Mouse (Mus musculus) lung, postnatal 10 days (tissue): ENCODE data around the gene Zfp287.
A peak's percentile ranks its signal among the peaks of the same experiment; 100 is the strongest.
"Not testable (repeated sequence)": the region's sequence is repeated elsewhere in the genome, so short reads cannot be mapped to it uniquely, and the experiment has no call there.

ENCODE experiments used
- DNase-seq: peaks from one replicate; pipeline ENCODE4 v3.0.0; 2021

Zfp287 gene

DNA sequence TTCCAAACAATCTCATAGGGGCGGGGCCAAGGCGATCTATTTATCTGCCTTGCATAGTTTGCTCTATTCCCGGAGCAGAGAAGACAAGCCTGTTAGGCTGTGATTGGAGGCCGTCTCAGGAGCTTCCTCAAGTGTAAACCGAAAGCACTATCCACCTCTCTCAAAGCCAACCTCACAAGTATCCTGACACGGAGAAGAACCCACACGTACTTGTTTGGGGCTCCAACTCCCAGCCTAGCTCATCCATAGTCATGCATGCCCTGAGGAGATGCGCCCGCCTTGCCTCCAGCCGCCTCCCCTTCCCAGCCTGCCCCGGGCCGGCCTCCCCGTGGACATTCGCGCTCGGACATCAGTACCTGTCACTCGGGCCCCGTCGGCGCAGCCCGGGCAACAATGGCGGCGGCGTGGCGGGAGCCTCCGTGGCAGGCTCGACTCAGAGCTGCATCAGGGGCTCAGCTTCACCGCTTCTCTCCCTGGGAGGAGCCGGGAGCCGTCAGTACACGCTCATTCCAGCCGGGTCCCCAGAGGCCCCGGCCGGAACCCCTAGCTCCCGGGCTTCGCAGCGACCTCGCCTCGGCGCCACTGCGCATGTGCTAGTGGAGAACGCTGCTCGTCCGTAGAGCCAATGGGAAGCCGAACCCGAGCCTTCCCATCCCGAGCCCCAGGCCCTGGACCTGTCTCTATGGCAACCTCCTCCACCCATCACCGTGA is at the start of gene Zfp287:
Zfp287 (minus strand) TSS at position 595 of the 711 bp plus-strand sequence.
- peak; percentile 92 for DNase-seq

- DNase-seq = no peak
These were observed 44.8 kb upstream of the Zfp287 start for GRCm38 (mm10) chr11:62776510-62776909.

DNA sequence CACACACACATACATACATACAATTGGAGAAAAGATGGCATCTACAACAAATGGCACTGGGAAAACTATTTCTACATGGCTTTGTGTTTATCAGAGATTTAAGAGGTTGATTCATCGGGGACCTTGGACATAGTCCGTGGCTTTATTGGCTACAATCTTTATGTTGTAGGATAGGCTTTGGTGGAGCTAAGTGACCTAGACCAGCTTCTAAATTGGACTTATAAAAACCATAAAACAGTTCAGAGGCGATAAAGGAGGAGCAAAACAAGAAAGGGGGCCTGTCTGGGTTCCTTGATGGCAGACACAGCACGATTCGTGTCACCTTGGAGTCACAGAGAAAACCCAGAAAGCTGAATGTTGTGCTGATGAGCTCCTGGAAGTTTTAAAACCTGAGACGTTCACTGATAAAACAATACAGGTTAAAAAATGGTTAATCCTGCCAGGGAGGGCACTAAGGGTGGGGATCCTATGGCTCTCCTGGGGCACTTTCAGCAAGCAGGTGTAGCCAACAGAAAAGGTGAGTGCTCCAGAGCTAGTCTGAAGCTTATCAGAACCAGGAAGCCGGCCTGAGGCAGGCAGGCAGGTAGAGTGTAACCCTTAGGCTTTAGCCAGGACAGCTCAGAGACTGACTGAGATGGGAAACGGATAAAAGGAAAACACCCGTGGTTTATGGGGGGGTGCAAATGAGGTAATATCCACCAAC is 29.2 kb upstream of the Zfp287 start:
- DNase-seq = no peak

GRCm38 (mm10) chr11:62758491-62758890 is 26.8 kb upstream of the Zfp287 start:
- DNase-seq = no peak

DNA sequence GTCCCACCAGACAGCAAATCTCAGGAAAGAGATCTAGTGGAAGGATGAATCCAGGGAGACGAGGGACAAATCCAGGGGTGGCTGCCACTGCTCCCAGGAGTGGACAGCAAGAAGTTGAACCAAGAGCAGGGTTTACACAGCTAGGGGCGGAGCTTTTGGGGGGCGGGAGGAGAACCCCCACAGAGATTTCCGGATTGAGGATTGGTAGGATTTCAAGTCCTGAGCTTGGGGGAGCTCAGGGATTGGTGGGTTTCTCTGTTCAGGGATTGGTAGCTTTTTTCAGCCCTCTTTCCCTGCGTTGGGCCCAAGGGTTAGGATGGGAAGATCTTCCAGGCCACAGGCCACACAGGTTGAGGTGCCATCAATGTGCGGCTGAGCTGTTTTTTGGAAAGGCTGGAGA is 26.2 kb upstream of the Zfp287 start:
- no peak for DNase-seq

DNA sequence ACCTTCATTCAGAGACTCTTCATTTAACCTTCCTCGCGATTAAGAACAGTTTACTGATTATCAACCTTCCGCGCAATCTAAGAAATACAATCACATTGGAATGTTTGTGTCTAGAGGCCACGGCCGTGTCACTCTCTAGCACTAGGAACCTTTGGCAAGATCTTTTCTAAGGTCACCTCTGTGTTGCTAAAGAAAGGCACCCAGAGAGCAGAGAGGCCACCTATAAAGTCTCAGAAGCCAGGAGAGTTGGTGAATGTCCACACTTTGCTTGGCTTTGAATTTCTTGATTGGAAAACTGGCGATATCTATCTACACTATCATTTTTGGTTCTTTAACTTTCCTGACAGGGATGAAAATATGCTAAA is 25.4 kb upstream of the Zfp287 start:
- no peak for DNase-seq

DNA sequence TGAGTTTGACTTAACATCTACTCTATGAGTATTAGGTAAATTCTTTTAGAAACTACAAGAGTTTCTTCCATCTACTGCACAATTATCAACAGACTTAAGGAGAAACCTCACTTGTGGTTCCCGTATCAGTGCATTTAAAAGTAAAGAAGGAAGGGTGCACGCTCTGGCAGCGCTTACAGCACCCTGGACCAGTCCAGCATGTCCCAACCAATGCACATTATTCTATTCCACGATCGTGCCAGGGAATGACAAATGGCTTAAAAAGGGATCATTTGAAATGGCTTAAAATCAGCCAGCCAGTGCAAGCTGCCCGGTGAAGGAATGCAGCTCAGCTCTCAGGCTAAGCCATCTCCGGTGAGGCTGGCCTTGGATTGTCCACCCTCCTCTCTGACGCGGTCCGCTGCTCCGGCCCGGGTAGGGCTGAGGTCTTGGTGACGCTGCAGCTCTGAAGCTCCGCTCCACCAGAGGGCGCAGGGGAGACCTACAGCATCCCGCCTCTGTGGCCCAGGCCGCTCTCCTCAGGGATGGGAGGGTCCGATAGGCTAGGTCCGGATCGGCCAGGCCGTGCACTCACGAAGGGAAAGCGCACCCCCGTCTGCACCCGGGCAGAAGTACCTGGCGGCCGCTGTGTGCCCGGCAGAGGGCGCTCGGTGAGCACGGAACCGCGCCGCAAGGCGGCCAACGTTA is 24.9 kb upstream of the Zfp287 start:
- peak; percentile 98 for DNase-seq

- DNase-seq = no peak
These were observed 21.1 kb upstream of the Zfp287 start, which contains the start of gene Gm10428 for GRCm38 (mm10) chr11:62752780-62753179. Gene Gm10428, plus strand, starts transcription at chr11:62753100.

- no peak for DNase-seq
These were observed 20.5 kb upstream of the Zfp287 start for GRCm38 (mm10) chr11:62752191-62752590.

GRCm38 (mm10) chr11:62749445-62749844 is 17.7 kb upstream of the Zfp287 start:
- DNase-seq = not testable (repeated sequence)

- no peak for DNase-seq
These were observed 16.4 kb upstream of the Zfp287 start for GRCm38 (mm10) chr11:62748062-62748461.

DNA sequence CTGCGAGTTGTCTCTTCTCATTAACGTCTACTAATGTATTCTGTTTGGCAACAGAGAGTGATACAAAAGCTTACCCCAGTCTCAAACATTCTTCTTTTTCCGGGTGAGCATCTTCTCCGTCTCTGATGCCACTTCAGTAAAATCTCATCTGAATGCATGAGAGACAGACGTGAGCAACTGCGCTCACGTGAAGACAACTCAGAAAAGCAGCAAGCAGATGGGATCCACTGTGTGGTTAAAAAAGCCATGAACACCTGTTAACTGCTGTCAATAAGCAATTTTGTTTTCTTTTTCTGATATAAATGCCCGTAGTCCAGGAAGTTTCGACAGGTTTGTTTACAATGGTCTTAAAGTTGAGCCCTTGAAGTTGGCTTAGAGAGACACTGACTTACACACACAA is 15.5 kb upstream of the Zfp287 start:
- DNase-seq = no peak

DNA sequence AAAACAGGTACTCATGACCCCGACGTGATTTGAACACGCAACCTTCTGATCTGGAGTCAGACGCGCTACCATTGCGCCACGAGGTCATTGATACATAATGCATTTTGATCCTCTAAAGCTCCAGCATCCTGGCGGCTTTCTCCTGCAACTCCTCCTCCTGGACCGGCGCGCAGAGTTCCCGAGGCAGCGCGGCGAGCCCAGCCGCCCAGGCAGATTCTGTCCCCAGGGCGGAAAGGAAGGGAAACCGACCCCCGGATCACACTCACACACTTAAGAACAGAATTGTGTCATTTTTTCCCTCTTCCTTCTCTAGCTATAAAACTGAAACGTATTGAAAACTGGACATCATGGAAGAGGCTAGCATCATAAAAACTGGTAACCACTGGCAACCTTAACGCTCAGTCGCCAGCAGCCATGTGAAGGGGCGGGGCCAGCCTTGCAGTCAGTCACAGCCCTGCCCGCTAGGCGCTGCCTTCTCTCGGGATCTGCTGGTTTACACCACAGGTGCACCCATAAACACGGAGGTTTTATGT is 14.4 kb upstream of the Zfp287 start:
- peak; percentile 80 for DNase-seq

- DNase-seq = peak; percentile 79
These were observed 12.4 kb upstream of the Zfp287 start for GRCm38 (mm10) chr11:62744103-62744502.

DNA sequence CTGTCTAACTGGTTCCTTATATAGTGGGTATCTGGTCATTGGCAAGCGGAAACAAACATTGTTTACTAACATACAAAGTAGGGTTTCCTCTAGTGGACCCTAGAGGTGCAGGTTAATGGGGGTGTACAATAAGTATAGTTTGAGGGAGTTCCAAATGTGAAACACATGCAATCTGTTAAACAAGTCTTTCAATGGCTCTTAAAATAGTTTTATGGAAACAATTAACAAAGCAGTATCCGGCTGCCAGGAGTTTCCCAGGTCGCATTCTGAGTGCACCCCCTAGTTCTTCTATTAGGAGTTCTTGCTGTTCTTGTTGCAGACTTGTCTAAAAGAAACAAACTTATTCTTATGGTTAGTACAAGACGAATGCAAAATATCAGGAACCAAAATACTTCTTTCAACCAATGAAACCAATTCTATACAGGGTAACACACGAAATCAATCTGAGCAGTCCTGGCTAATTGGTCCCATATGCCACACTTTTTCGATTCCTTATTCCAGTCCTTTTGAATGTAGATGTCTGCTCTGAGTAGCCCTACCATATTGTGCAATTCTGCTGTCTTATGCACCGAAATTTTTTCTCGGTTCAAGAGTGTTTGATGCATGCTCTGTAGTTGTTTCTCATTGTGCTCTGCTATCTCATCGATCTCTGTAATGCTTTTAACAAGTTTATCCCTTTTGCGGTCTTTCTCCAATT is 10.7 kb upstream of the Zfp287 start:
- no peak for DNase-seq

- DNase-seq = no peak
These were observed 9.5 kb upstream of the Zfp287 start for GRCm38 (mm10) chr11:62741186-62741585.

DNA sequence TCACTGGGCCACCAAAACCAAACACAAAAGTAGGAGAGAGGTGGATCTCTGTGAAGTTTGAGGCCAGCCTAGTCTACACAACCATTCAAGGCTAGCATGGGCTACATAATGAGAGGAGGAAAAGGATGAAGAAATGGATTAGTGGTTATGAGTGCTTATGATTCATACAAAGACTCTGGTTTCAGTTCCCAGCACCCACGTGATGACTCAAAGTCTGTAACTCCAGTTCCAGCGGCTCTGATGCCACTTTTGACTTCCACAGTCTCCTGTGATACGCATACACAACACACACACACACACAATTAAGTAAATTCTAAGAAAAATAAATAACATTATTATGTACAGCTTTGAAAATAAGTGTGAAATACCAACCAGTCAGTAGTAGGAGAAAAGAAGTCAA is 960 bp upstream of the Zfp287 start:
- DNase-seq = no peak

GRCm38 (mm10) chr11:62732022-62732387 is 300 bp upstream of the Zfp287 start:
- no peak for DNase-seq

GRCm38 (mm10) chr11:62728276-62728675 is 3.4 kb downstream of the Zfp287 start:
- DNase-seq = no peak

GRCm38 (mm10) chr11:62710657-62711056 is 21.0 kb downstream of the Zfp287 start:
- DNase-seq = no peak

DNA sequence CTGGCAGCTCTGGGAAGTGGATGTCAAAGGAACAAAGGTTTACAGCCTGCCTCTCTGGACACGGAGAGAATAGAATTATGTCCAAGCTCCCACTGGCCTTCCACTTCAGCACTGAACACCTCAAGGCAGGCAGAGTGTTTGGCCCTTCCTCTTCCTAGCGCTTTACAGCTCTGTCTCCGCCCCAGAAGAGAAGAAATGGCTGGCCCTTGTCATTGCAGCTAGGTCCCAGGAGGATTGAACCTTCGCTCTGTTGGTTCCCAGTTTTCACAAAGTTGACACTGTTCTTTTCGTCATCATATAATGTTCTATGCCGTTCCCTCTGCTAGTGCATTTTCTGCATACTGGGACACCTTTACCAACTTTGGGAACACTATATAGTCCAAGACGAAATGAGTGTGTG is 23.5 kb downstream of the Zfp287 start:
- DNase-seq = no peak

DNA sequence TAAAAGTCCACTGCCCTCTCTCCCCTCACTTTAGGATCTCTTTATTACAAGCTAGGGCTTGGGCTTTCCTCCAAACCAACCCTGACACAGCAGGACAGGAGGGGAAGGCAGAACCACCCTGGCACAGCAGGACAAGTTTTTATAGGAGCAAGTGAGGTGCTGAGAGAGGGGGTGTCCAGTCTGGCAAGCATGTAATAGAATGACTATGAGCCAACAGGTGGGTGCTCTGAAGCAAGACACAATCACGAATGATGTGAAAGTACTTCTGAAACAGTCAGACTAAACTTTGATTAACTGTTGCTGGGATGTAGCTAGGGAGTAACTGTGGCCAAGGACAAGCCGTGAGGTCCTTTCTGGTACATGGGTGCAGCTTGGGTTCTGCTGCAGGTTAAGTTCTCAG is 25.6 kb downstream of the Zfp287 start:
- DNase-seq = no peak

GRCm38 (mm10) chr11:62701218-62701617 is 30.5 kb downstream of the Zfp287 start:
- DNase-seq = no peak
